Mouse (Mus musculus): ENCODE measurements around the gene Cep162.
A peak's percentile ranks its signal among the peaks of the same experiment; 100 is the strongest.

Cep162 gene

GRCm38 (mm10) chr9:87162559-87162958 is 92.8 kb downstream of the Cep162 start:
- no peak for DNase-seq (ENCODE audit: low spot score)

DNA sequence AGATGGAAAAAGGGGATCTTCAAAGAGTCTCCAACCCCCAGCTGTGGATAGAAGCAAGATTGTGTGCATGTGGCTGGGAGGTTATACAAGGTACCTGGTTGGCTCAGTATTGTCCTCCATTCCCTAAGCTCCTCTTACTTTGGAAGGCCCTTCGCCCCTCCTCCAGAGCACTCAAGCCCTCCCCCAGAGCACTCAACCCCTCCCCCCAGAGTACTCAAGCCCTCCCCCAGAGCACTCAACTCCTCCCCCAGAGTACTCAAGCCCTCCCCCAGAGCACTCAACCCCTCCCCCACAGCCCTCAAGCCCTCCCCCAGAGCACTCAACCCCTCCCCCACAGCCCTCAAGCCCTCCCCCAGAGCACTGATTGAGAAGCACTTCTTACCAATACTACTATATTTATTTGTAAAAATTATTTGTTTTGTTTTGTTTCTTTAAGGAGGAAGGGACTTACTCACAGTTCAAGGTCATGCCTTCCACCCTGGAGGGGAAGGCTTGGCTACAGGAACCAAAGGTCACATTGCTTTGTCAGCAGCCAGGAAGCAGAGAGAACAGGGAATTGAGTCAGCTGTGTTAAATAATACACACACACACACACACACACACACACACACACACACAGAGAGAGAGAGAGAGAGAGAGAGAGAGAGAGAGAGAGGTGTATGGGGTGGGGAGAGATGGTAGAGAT is 102.6 kb downstream of the Cep162 start:
- DNase-seq (ENCODE audit: low spot score), result no peak

- DNase-seq (ENCODE audit: low spot score), result no peak
Measured at GRCm38 (mm10) chr9:87147927-87148326, 107.4 kb downstream of the Cep162 start.

DNA sequence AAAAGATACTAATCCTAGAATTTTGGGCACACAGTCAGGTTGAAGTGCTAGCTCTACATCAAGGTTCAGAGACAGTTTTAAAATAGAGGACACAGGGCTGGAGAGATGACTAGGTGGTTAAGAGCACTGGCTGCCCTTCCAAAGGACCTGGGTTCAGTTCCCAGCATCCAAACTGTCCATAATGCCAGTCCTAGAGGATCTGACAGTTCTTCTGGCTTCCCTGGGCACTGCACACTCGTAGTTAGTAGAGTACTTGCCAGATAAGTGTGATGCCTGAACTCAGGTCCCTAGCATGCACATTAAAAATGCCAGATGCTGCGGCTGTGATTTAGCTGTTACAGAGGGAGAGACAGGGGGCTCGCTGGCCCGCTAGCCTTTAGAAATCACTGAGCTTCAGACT is 108.9 kb downstream of the Cep162 start:
- DNase-seq (ENCODE audit: low spot score), result no peak

DNA sequence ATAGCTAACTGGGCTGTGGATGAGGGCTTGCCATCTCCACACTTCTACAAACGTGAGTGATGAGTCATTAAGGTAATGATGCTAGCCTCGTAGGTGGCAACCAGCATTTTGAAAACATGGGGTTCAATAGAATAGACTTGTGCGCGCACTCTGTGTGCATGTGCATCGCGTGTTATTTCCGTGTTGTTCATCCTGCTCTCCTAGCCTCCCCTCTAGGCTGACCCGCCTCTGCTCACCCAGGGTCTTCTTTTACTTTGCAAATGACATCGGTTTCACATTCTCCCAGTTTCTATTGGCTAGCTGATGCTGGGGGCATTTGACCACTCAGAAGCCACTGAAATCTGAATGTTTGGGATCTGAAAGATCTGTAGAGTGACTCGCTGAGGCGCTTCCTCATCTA is 109.7 kb downstream of the Cep162 start:
- DNase-seq (ENCODE audit: low spot score), result no peak

DNA sequence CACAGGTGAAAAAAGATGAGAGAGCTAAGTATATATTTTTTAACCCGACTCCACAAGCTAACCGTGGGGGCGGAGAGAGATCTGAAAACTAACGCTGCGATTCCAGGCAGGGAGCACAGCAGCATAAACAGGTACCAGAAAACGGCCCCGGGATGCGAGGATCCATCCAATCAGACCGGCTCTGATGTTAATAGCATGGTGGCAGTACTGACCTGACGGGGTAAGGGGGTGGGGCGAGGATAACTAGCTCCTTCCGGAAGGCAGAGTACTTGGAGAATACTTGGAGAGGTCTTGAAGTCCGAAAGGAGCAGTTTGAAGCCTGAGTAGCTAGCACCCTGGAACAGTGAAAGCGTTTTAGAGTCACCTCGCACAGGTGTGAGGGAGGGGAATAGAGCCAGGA is 110.2 kb downstream of the Cep162 start:
- no peak for DNase-seq (ENCODE audit: low spot score)

- no peak for DNase-seq (ENCODE audit: low spot score)
Measured at GRCm38 (mm10) chr9:87144532-87144931, 110.8 kb downstream of the Cep162 start.

GRCm38 (mm10) chr9:87144106-87144505 is 111.2 kb downstream of the Cep162 start, which contains the start of gene Mrap2:
Gene Mrap2 (plus strand): TSS chr9:87144306.
- DNase-seq (ENCODE audit: low spot score), result peak; percentile 57

DNA sequence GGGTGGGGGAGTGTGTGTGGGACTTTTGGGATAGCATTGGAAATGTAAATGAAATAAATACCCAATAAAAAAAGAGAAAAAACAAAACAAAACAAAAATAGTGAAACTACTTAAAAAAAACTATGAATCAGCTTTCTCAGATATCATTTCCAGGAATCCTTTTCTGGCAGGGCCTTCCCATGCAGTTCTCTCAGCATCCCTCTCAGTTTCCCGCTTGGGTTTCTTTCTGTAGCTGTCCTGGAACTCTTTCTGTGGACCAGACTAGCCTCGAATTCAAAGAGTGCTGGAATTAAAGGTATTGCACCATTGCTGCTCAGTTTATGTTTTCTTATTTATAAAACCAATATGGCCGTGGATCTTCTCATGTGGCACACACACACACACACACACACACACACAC is 112.3 kb downstream of the Cep162 start:
- DNase-seq (ENCODE audit: low spot score), result no peak

Measured in layer of hippocampus, adult 11-12 months (tissue).